Mouse (Mus musculus) cerebellum, adult 2 months (tissue): Measurements from ENCODE around the gene Hemgn.

ENCODE experiments used
- CTCF ChIP-seq: fragments of 200-500 bp; IDR thresholded peaks from 2 replicates; pipeline ENCODE4 v1.5.1; 2011; ENCODE audit warnings: low read depth, mild to moderate bottlenecking, control low read depth, low read length, moderate library complexity, borderline replicate concordance; ENCODE audit not compliant: insufficient read depth
- POLR2A ChIP-seq: fragments of 200-500 bp; IDR thresholded peaks from 2 replicates; pipeline ENCODE4 v1.6.1; 2011; ENCODE audit warnings: low read length, control low read depth, borderline replicate concordance; ENCODE audit not compliant: insufficient read depth

DNA sequence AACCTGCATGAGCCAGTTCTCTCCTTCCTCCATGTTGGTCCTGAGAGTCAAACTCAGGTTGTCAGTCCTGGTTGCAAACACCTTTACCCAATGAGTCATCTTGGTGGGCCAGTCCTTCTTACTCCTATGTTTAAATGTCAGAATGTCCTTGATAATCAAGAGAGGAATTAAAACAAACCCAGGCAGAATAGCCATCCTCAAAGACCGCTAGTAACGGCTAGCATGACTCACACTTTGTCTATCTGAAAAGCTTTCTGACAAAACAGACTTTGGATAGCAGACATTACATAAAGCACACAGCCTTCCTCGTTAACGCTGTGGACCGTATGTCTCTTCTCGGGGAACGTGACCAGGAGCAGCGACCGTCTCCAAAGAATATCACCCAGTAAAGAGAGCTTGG lies 5.5 kb upstream of the Hemgn start:
- TF ChIP-seq CTCF, result no peak
- no peak for TF ChIP-seq POLR2A
